Mouse (Mus musculus) erythroblast, embryonic 14.5 days (primary cell): ENCODE data around the gene 2310007B03Rik. TPM values are rescaled to one million over a fixed set of nuclear protein-coding genes. Genes with fewer than 3 reads are reported as not detected.

ENCODE experiments used
- H3K27me3 ChIP-seq: 2 replicates; pipeline ENCODE4 v1.6.1; 2012; ENCODE audit warnings: inconsistent platforms; ENCODE audit not compliant: control insufficient read depth
- H3K36me3 ChIP-seq: 2 replicates; pipeline ENCODE4 v1.6.1; 2012; ENCODE audit warnings: mild to moderate bottlenecking, inconsistent platforms; ENCODE audit not compliant: control insufficient read depth
- H3K4me1 ChIP-seq: 2 replicates; pipeline ENCODE4 v1.6.1; 2012; ENCODE audit warnings: inconsistent platforms; ENCODE audit not compliant: control insufficient read depth
- H3K4me3 ChIP-seq: replicated peaks from 2 replicates; pipeline ENCODE3; 2012; ENCODE audit warnings: moderate library complexity, mild to moderate bottlenecking, inconsistent platforms
- H3K9me3 ChIP-seq: 2 replicates; pipeline ENCODE4 v1.6.1; 2012; ENCODE audit warnings: low read length, inconsistent platforms, mixed read lengths; ENCODE audit not compliant: control insufficient read depth
- GATA1 ChIP-seq: IDR thresholded peaks from 2 replicates; pipeline ENCODE4 v1.6.1; 2012; ENCODE audit warnings: low read length, inconsistent platforms, mixed read lengths
- TAL1 ChIP-seq: IDR thresholded peaks from 3 replicates; pipeline ENCODE4 v1.6.1; 2012; ENCODE audit warnings: low read length, inconsistent platforms, mixed read lengths
- polyA plus RNA-seq: library from polyadenylated mRNA; stranded (reverse); fragments of >175 nt; gene quantifications from 2 replicates; pipeline ENCODE4 v1.2.3, GENCODE M21; 2012

Gene 2310007B03Rik
- polyA plus RNA-seq, 1 experiment: not detected

DNA sequence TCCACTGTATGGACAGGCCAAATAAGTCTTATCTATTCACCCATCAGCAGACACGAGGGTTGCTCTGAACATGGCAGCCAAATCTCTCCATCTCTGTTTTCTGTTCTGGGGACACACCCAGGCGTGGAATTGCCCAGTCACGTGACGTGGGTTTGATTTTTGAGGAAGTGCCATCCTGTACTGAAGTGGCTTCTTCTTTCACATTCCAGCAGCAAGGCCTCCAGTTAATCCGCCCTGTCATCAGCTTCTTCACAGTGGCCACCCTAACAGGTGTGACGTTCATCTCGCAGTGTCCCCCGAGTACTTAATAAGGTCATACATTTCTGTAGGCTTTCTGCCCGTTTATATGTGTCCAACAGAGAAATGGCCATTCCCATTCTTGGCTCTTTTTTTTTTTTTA is 4.7 kb upstream of the 2310007B03Rik start:
- Histone ChIP-seq H3K36me3 (no peaks in the 10 kb centered on the region), H3K4me1 (no peaks in the 10 kb centered on the region), H3K4me3 (no peak overlapping the region), H3K9me3 (no peaks in the 10 kb centered on the region), H3K27me3 (no peaks in the 10 kb centered on the region)
- no peak for TF ChIP-seq GATA1
- no peak for TF ChIP-seq TAL1

DNA sequence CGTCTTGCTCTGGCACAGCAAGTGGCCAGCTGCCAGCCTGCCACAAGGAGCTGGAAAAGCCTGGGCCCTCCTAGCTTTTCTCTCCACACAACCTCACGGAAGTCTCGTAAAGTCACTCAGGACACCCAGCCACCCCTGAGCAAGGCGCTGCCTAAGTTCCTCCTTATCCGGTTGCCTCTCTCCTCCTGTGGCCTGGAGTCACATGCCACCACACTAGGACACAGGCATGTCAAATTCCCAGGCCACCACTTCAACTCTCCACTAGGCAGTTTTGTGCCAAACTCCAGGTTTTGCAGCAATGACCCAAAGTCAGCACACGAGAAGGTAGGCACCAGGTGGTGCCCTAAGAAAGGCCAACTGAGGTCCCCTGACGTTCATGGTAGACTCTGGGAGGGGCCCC is 1.8 kb upstream of the 2310007B03Rik start:
- no peaks in the 10 kb centered on the region for H3K9me3 ChIP-seq
- no peak overlapping the region for H3K4me3 ChIP-seq
- no peaks in the 10 kb centered on the region for H3K36me3 ChIP-seq
- no peak for TF ChIP-seq TAL1
- TF ChIP-seq GATA1: no peak
- no peaks in the 10 kb centered on the region for H3K4me1 ChIP-seq
- no peaks in the 10 kb centered on the region for H3K27me3 ChIP-seq

DNA sequence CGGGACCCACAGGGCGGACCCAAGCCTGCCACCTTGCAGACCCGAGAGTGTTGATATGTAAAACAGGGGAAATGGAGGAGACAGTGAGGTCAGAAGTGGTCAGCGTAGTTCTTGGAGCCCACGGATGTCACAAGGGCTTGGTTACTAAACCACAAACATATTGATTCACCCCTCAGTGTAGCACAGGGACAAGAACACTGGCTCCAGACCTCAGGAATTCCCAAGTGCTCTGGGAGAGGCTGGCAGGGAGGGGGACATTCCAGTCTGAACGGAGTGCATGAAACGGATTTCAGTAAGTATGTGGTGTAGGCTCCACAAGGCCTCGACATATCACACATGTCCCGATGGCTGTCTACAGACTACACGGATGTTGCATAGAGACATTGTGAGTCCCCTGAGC is 1.2 kb upstream of the 2310007B03Rik start:
- Histone ChIP-seq H3K9me3 (no peaks in the 10 kb centered on the region), H3K36me3 (no peaks in the 10 kb centered on the region), H3K4me1 (no peaks in the 10 kb centered on the region), H3K4me3 (no peak overlapping the region), H3K27me3 (no peaks in the 10 kb centered on the region)
- no peak for TF ChIP-seq TAL1
- TF ChIP-seq GATA1: no peak

DNA sequence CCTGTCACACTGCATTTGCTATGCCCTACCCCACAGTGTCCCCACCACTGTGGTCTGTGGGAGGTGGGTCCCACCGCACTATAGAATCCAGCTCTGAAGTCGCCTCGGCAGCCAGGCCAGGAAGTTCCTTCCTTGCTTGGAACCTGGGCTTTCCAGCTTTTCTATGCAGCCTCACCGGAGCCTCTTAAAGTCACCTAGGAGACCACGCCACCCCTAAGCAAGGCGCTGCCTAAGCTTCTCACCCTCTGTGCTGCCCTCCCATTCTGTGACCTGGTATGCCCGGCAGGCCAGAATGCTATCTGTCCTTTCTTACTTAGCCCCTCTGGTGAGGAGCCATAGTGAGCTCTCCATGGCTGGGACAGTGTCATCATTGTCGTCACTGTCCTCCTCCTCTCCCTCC is 602 bp upstream of the 2310007B03Rik start:
- Histone ChIP-seq H3K27me3 (no peaks in the 10 kb centered on the region), H3K9me3 (no peaks in the 10 kb centered on the region), H3K36me3 (no peaks in the 10 kb centered on the region), H3K4me1 (no peaks in the 10 kb centered on the region), H3K4me3 (no peak overlapping the region)
- TF ChIP-seq GATA1: no peak
- TF ChIP-seq TAL1: no peak

DNA sequence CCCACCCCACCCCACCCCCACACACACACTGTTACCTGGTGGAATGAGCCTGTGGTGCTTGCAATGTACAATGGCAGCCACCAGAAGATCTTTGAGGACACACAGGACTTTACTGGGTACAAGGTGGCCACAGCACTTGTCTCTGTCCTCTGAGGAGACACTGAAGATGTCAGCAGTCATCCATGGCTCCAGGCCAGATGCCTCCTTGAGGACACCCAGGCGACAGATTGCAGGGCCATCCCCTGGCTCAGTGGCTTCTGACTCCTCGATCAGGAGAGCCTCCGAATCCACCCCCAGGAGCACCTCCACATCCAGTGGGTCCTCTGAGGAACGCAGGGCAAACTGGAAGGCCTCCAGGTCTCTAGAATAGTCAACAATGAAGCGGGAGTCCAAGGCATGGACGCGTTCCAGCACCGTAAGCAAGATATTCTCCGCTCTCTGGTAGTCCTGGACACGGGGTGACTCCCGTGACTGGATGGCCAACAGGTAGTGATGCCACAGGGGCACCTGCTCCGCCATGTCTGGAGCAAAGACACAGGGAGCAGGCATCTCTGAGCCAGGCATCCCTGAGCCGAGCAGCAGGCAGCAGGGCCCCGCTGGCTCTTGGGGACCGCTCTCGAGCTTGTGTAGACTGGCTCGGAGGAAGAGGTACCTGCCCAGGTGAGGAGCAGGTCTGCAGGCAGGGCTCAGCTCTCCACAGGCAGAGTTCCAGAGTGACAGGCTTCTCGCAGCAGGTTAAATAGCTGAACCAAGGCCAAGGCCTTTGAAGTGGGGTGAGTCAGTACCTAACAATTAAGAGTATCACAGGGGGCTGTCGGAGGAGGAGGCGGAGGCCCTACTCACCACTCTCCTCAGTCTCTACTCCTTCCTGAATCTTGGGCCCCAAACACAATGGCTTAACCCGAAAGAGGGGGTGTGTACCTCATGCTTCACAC is 915 bp downstream of the 2310007B03Rik start:
- Histone ChIP-seq H3K27me3 (no peaks in the 10 kb centered on the region), H3K4me3 (no peak overlapping the region), H3K9me3 (no peaks in the 10 kb centered on the region), H3K4me1 (no peaks in the 10 kb centered on the region), H3K36me3 (no peaks in the 10 kb centered on the region)
- TF ChIP-seq TAL1 (no peak), GATA1 (no peak)

DNA sequence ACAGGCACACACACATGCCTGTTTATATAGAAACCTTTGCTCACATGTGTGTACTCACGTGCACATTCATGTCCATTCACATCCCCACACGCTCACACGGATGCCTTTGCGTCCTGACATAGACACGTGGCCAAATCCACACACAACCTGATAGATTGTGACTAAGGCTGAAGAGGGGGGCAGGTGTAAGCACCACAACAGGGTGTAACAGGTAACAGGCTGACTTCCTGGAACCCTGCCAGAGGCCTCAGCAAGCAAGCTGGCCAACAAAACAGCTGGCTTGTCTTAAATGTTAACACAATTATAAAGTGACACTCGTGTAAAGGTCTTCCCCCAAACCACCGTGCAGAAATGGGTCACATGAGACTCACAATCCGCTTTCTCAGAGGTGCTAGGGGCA is 1.8 kb downstream of the 2310007B03Rik start:
- H3K27me3 ChIP-seq: no peaks in the 10 kb centered on the region
- no peaks in the 10 kb centered on the region for H3K4me1 ChIP-seq
- TF ChIP-seq TAL1 (no peak), GATA1 (no peak)
- no peaks in the 10 kb centered on the region for H3K36me3 ChIP-seq
- no peaks in the 10 kb centered on the region for H3K9me3 ChIP-seq
- H3K4me3 ChIP-seq: no peak overlapping the region

GRCm38 (mm10) chr1:93157566-93157965 is 3.2 kb downstream of the 2310007B03Rik start:
- Histone ChIP-seq H3K36me3 (no peaks in the 10 kb centered on the region), H3K9me3 (no peaks in the 10 kb centered on the region), H3K4me3 (no peak overlapping the region), H3K4me1 (no peaks in the 10 kb centered on the region), H3K27me3 (no peaks in the 10 kb centered on the region)
- TF ChIP-seq GATA1: no peak
- no peak for TF ChIP-seq TAL1

GRCm38 (mm10) chr1:93150907-93151661 is 9.7 kb downstream of the 2310007B03Rik start:
- TF ChIP-seq TAL1 (no peak), GATA1 (no peak)

GRCm38 (mm10) chr1:93144176-93144575 is 16.6 kb downstream of the 2310007B03Rik start:
- Histone ChIP-seq H3K27me3 (no peaks in the 10 kb centered on the region), H3K4me1 (no peaks in the 10 kb centered on the region), H3K4me3 (no peak overlapping the region), H3K9me3 (no peaks in the 10 kb centered on the region), H3K36me3 (no peaks in the 10 kb centered on the region)
- no peak for TF ChIP-seq TAL1

More at GRCm38 (mm10) chr1:93150907-93151661, 9.7 kb downstream of the 2310007B03Rik start:
- H3K4me3 ChIP-seq: no peak overlapping the region
- no peaks in the 10 kb centered on the region for H3K4me1 ChIP-seq
- no peaks in the 10 kb centered on the region for H3K36me3 ChIP-seq
- H3K9me3 ChIP-seq: no peaks in the 10 kb centered on the region
- H3K27me3 ChIP-seq: no peaks in the 10 kb centered on the region
